Mouse (Mus musculus): ENCODE measurements at regions not wholly inside any gene's neighbourhood (a gene's known extent, or its start where the extent isn't known, plus 50 kb on each side); places are given as distances from the start of the nearest gene placed in this dataset.

DNA sequence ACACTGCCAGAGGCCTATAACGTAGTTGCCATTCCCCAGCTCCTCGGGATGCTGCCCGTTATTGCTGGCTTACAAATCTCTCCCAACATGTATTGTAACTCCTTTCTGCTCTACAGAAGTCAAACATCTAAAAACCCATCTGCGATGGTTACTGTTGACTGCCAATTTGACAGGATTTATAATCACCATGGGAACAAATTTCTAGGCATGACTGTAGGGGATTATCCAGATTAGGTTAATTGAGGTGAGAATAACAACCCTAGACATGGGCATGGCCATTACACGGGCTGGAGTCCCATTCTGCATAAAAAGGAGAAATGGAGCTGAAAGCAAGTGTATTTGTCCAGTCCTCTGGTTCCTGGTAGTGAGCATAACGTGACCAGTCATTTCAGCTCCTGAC is 523.4 kb upstream of the Cdh5 start:
- TF ChIP-seq CTCF (IDR thresholded peaks at IDR 0.05; ENCODE audit: control insufficient read depth, insufficient read depth, low read length) (no peak), POLR2A (IDR thresholded peaks at IDR 0.05; ENCODE audit: borderline replicate concordance, control insufficient read depth, low read depth, low read length) (no peak)

All from bone marrow, adult 2 months (tissue).